Mouse (Mus musculus): ENCODE measurements around the gene Strap.

The Strap gene

GRCm38 (mm10) chr6:137722220-137722931 lies 12.5 kb upstream of the Strap start:
- no peak for DNase-seq (ENCODE audit: low spot score in 2 of 2)

- DNase-seq (ENCODE audit: low spot score in 2 of 2) = peak in 1 of 2 experiments; percentile 24
Observed at GRCm38 (mm10) chr6:137723898-137724297, 11.0 kb upstream of the Strap start.

GRCm38 (mm10) chr6:137734460-137734845 lies 425 bp upstream of the Strap start:
- no peak for DNase-seq (ENCODE audit: low spot score in 2 of 2)

GRCm38 (mm10) chr6:137735671-137736238 lies 877 bp downstream of the Strap start:
- DNase-seq (ENCODE audit: low spot score in 2 of 2) = no peak

GRCm38 (mm10) chr6:137740972-137741371 lies 6.1 kb downstream of the Strap start:
- no peak for DNase-seq (ENCODE audit: low spot score in 2 of 2)

- no peak for DNase-seq (ENCODE audit: low spot score in 2 of 2)
Observed at GRCm38 (mm10) chr6:137744700-137745099, 9.8 kb downstream of the Strap start.

- DNase-seq (ENCODE audit: low spot score in 2 of 2) = no peak
Observed at GRCm38 (mm10) chr6:137747174-137747928, 12.5 kb downstream of the Strap start.

- no peak for DNase-seq (ENCODE audit: low spot score in 2 of 2)
Observed at GRCm38 (mm10) chr6:137751551-137752274, 16.8 kb downstream of the Strap start.

- no peak for DNase-seq (ENCODE audit: low spot score in 2 of 2)
Observed at GRCm38 (mm10) chr6:137752275-137752655, 17.4 kb downstream of the Strap start.

GRCm38 (mm10) chr6:137754056-137754856 lies 19.4 kb downstream of the Strap start, which contains the start of gene Dera:
Gene Dera, plus strand, starts transcription at chr6:137754546.
- DNase-seq (ENCODE audit: low spot score in 2 of 2) = peak in 1 of 2 experiments; percentile 68

GRCm38 (mm10) chr6:137754857-137755232 lies 20.0 kb downstream of the Strap start:
- no peak for DNase-seq (ENCODE audit: low spot score in 2 of 2)

GRCm38 (mm10) chr6:137756310-137756709 lies 21.4 kb downstream of the Strap start:
- DNase-seq (ENCODE audit: low spot score in 2 of 2) = no peak

GRCm38 (mm10) chr6:137757891-137758290 lies 23.0 kb downstream of the Strap start:
- no peak for DNase-seq (ENCODE audit: low spot score in 2 of 2)

GRCm38 (mm10) chr6:137759681-137760080 lies 24.8 kb downstream of the Strap start:
- DNase-seq (ENCODE audit: low spot score in 2 of 2) = no peak

- DNase-seq (ENCODE audit: low spot score in 2 of 2) = no peak
Observed at GRCm38 (mm10) chr6:137760966-137761365, 26.1 kb downstream of the Strap start.

GRCm38 (mm10) chr6:137764572-137765210 lies 29.8 kb downstream of the Strap start:
- no peak for DNase-seq (ENCODE audit: low spot score in 2 of 2)

- no peak for DNase-seq (ENCODE audit: low spot score in 2 of 2)
Observed at GRCm38 (mm10) chr6:137766177-137766576, 31.3 kb downstream of the Strap start.

- no peak for DNase-seq (ENCODE audit: low spot score in 2 of 2)
Observed at GRCm38 (mm10) chr6:137771621-137772250, 36.9 kb downstream of the Strap start.

GRCm38 (mm10) chr6:137772918-137773636 lies 38.2 kb downstream of the Strap start:
- no peak for DNase-seq (ENCODE audit: low spot score in 2 of 2)

GRCm38 (mm10) chr6:137773637-137774028 lies 38.8 kb downstream of the Strap start:
- DNase-seq (ENCODE audit: low spot score in 2 of 2) = no peak
